Mouse (Mus musculus): ENCODE measurements around the gene Oxct1.

Gene Oxct1

DNA sequence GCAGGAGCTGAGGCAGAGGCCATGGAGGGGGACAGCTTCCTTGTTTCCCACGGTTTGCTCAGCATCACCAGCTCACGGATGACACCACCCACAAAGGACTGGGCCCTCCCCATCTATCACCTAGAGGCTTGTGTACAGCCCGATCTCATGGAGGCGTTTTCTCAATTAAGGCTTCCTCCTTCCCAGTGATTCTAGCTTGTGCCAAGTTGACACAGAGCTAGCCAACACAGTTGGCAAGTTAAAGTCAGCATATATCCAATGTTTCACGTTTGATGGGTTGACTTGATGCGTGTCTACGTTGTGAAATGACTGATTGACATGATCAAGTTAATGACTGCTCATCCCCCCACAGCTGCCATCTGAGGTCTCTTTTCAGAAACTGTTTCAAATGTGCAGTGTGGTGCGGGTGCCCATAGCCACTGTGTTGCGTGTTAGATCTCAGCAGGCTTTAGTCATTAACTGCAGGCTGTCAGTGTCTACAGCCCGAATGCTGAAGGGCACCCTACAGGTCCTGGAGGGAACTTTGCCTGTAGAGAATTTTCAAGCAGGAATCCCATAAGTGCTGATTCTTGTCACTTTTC is 74.2 kb downstream of the Oxct1 start:
- in situ Hi-C loops (cut with MboI, MseI): no loop called here

DNA sequence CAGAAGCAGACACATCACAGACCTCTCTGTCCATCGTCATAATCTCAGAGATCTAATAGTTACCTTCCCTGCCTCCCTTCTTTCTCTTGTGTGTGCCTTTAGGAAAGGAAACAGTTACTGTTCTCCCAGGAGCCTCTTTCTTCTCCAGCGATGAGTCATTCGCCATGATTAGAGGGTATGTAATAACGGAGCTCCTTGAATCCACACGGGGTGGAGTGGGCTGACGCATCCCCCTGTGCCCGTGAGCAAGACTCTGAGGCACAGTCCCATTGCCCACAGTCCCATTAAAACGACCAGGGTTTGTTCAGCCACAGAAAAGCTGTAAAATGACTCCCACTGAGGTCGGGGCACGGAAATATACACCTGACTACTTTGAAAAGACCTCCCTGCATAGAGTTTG is 74.8 kb downstream of the Oxct1 start:
- in situ Hi-C loops (cut with MboI, MseI): no loop called here

DNA sequence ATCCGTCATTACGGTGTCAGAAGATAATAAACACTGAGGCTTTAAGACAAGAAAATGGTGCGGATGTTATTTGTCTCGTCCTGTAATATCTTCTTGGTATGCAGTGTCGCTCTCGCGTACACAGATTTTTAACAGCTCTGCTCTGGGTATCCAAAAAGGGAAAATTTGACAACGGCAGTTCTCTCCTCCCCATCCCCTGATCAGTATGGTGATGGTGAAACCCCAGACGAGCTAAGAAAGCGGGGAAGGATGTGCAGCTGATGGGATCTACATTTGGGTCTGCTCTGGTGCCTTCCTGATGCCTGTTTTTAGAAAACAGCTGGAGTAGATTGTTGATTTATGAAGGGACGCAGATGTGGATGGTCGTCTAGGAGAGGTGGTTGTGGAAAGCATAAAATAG is 78.1 kb downstream of the Oxct1 start:
- in situ Hi-C loops (cut with MboI, MseI): no loop called here

DNA sequence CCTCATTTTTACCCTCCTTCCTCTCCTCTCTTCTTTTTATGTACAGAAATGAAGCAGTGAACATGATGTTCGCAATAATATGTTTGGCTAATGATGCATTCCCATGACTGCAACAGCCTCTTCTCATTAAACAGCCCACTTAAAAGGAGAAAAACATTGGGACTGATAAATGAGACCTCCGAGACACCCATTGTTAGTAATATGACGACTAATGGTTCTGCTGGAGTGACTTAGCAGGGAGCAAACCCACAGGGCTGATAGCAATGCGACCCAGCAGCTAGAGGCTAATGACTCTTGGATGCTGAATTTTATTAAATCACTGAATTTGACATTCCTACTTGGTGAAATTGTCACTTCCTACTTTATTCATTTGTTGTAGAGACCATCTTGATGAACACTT is 79.3 kb downstream of the Oxct1 start:
- in situ Hi-C loops (cut with MboI, MseI): no loop called here

DNA sequence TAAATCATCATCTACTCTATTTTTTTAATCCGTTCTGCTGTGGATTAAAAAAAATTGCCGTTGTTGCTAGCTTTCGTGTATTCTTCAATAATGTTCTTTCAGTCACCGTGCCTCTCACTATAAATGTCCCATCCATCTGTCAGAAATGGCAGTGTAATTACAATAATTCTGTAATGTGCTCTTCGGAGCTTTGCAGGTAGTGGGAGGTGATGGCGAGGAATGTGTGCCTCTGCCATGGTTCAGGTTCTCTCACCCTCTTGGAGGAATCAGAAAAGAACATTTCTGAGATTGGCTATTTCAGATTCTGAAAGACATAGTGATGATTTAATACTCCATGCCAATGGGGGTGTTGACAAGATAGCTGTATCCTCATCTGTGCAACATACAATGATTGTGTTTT is 93.8 kb downstream of the Oxct1 start:
- in situ Hi-C loops (cut with MboI, MseI): loop anchor here (5.0 to 10.0 kb wide), 3 partner anchors 72 to 1835 kb away; no protein-coding TSS in a partner anchor

DNA sequence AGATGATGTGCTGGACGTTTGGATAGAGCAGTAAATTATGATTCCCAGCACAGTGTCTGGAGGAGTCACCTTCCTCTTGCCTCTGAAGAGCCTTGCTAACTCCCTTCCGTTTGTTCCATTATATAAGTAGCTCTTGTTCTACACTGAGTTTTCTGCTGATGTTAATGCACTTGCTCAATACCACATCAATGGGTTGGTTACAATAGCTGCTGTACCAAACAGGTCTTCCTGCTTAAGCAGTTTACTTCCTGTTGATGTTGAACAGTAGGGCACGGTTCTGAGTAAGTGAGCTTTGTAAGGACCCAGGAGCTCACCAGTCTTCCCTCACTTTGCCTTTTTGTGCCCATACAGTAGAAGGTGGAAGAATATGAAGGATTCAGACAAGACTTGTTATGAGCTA is 98.5 kb downstream of the Oxct1 start:
- in situ Hi-C loops (cut with MboI, MseI): loop anchor here (5.0 to 10.0 kb wide), 3 partner anchors 68 to 1830 kb away; no protein-coding TSS in a partner anchor

DNA sequence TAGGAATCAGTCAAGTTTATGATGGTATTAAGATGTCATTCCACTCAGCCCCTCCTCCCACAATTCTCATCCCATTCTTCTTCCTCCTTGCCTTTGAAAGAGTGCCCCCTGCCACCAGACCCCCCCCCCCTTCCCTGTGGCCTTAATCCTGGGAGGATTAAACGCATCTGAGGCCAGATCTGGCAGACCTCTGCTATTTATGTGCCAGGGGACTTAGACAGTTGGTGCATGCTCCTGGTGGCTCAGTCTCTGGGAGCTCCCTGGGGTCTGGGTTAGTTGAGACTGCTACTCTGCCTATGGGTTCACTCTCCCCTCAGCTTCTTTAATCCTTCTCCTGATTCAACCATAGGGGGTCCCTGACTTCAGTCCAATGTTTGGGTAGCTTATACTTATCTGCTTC is 112.3 kb downstream of the Oxct1 start:
- in situ Hi-C loops (cut with MboI, MseI): no loop called here

DNA sequence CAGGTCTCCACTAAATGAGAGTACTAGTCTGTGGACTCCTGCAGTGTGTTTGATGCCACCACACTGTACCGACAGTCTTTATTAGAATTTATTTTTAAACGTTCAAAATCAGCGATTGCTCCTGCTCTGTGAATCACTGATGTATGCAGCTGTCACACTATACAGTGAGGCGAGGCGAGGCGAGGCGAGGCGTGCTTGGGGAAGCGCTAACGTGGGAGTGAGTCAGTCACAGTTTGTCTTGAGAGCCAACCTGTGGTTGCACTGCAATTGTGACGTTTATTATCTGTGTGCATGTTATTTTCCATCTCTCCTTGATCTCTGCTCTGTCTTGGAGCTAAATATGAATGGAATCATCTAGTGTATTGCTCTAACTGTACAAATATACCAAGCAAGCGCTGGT is 113.3 kb downstream of the Oxct1 start:
- in situ Hi-C loops (cut with MboI, MseI): no loop called here

DNA sequence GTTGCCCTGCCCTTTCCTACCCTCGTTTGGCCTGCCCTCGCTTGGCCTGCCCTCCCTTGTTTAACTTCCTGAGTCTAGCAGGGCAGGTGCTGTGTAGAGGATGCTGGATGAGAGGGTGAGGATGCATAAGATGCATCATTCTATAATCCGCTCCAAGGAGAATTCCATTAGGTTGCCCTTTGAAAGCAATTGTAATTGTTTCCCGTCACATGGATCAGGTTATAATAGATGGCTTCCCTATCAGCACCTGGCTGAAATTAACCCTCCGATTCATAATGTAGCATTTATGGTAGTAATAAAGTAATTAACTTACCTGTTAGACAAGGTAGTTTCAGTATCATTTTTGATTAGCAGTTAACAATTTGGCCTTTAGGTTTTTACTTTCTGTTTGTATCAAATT is 119.2 kb downstream of the Oxct1 start:
- in situ Hi-C loops (cut with MboI, MseI): no loop called here

DNA sequence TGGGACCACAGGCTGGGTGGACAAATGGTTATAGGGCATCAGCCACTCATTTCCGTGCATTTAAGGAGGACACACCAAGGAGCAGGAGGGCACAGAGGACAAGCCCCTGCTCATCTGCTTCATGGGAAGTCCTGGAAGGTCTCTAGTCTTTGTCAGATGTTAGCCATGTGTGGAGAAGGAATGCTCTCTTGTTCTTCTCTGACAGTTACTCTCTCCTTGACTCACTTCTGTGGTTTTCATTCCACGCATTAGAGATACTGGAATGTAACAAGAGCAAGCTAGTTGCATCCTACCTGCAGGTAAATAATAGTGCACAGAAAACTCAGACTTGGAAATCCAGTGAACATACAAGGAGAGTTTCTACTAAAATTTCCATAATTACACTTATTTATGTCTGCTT is 121.5 kb downstream of the Oxct1 start:
- in situ Hi-C loops (cut with MboI, MseI): no loop called here

DNA sequence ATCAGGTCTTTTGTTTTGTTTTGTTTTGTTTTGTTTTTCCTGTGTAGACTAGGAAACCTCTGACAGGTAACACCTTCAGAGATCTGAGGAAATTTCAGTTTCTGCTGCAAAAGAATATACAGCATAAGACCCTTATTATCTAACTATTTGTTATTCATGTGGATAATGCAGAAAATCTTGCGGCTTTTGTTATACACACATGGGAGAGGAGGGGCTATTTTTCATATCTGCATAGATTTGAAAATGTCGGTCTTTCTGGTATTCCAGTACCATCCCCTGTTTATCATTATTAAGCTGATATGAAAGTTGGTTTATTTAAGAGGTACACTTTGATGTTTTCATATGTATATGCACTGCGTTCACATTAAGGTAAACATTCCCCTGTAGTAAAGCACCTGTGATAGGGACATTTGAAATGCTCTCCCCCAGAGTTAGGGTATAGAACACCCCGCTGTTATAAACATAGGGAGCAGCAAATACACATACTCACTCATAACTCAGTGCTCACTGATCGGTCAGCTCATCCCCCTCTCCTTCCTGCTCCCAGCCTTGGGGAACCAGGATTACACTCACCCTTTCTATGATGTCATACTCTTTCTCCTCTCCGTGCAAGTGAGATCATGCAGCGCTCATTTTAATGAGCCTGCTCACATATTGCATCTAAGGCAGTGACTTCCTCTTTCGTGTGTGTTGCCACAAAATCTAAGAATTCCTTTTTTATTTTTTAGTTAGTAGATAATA is 122.6 kb downstream of the Oxct1 start:
- in situ Hi-C loops (cut with MboI, MseI): no loop called here

DNA sequence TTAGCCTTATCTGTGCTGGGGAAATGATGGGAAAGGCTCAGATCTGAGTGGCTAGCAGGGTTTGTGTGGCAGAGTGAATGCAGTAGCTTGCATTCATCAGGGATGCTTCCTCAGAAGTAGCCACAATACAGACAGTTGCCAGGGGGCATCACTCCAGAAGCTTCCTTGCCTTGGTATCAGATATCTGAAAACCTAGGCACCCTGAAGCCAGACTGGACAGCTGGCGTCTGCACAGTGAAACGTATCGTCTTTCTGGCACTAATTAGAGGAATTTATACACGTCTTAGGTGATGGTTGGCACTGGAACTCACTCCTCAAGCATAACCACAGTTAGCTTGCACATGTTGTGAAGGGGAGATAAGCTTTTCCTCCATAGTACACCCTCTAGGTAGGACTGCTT is 128.5 kb downstream of the Oxct1 start:
- in situ Hi-C loops (cut with MboI, MseI): no loop called here

DNA sequence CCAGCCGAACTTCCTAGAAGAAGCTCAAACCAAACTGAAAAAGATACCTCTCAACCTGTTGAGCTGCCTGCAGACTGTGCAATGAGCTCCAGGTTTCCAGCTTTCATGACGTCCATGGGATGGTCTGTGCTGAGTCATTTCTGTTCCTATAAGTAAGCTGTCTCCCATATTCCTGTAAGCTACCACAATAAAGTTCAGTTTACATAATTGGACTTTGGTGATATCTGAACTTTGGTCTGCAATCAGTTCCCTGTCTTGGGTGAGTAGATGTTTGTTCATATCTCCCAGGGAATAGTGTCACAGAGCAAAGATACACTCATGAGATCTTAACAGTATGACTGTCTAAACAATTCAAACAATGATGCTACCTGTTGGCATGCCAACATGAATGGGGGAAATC is 141.8 kb downstream of the Oxct1 start:
- in situ Hi-C loops (cut with MboI, MseI): no loop called here

DNA sequence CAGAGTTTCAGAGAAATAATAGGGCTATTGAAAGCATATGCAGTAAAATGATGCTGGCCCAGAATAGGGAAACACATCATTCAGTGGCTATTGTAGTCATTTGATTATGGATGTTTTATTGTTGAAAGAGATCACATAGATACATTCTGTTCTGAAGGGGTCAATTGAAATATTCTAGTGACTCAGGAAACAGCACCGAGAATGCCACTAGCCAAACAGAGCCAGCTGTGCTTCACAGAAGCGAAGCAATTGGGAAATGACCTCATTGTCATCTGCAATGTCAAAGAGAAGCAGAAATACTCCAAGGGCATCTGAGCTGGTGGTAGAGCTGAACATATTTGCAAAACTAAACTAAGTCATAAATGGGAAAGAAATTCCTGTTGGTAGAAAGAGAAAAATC is 145.4 kb downstream of the Oxct1 start:
- in situ Hi-C loops (cut with MboI, MseI): no loop called here

DNA sequence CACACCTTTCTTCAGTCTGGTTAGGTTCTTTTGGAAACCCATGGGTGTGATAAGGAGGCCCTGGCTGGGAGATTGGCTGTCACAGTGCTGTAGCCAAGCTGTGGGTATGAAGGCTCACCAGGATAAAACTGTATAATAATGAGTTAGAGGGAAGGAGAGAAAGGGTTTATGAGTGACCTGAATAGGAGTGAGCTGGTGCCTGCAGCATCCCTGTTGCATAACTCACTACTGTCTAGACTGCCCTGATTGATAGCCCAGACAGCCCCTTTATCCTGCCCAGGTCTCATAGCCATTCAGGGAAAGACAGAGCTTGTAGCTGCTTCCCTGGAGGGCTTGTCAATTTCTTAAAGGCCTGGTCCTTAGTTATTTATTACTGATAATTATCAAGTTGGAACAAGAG is 171.7 kb downstream of the Oxct1 start:
- in situ Hi-C loops (cut with MboI, MseI): no loop called here

All from T-helper 17 cell (primary cell).